Mouse (Mus musculus) hindbrain, embryonic 11.5 days (tissue): ENCODE measurements around the gene Cygb. TPM values are rescaled to one million over a fixed set of nuclear protein-coding genes. Genes with fewer than 3 reads are reported as not detected.

Experiments
- ATAC-seq: fragments of 200-750 bp; cut with Nextera tagmentation; 2 replicates; pipeline ENCODE4 v1.8.0; 2017; ENCODE audit warnings: mild to moderate bottlenecking, moderate TSS enrichment, moderate library complexity; ENCODE audit not compliant: low FRiP score
- DNase-seq: peaks from one replicate; pipeline ENCODE4 v3.0.0-alpha.2; 2015; ENCODE audit warnings: low spot score
- H3K27ac ChIP-seq: fragments of 300-500 bp; sonication (generic); 2 replicates; pipeline ENCODE4 v1.5.1; 2014; ENCODE audit warnings: mild to moderate bottlenecking, low read depth, low read length
- H3K27me3 ChIP-seq: fragments of 300-500 bp; sonication (generic); 2 replicates; pipeline ENCODE4 v1.6.1; 2014; ENCODE audit warnings: mild to moderate bottlenecking, low read length, moderate library complexity, mixed read lengths; ENCODE audit not compliant: control insufficient read depth, insufficient read depth
- H3K36me3 ChIP-seq: fragments of 300-500 bp; sonication (generic); 2 replicates; pipeline ENCODE4 v1.6.1; 2014; ENCODE audit warnings: mild to moderate bottlenecking, low read length, moderate library complexity, mixed read lengths; ENCODE audit not compliant: control insufficient read depth, insufficient read depth
- H3K4me1 ChIP-seq: fragments of 300-500 bp; sonication (generic); replicated peaks from 2 replicates; pipeline ENCODE4 v1.6.1; 2014; ENCODE audit warnings: low read length, mixed read lengths; ENCODE audit not compliant: control insufficient read depth, insufficient read depth
- H3K4me2 ChIP-seq: fragments of 300-500 bp; sonication (generic); replicated peaks from 2 replicates; pipeline ENCODE4 v1.6.1; 2014; ENCODE audit warnings: mild to moderate bottlenecking, low read depth, low read length
- H3K4me3 ChIP-seq: fragments of 300-500 bp; sonication (generic); 2 replicates; pipeline ENCODE4 v1.5.1; 2014; ENCODE audit warnings: low read depth, low read length
- H3K9ac ChIP-seq: fragments of 300-500 bp; sonication (generic); 2 replicates; pipeline ENCODE4 v1.6.1; 2014; ENCODE audit warnings: low read depth, low read length
- H3K9me3 ChIP-seq: fragments of 300-500 bp; sonication (generic); 2 replicates; pipeline ENCODE4 v1.6.1; 2016; ENCODE audit warnings: low read length; ENCODE audit not compliant: control insufficient read depth
- WGBS: fragments of 180-500 bp; shearing (Covaris S2); extraction: QIAGEN DNeasy Blood & Tissue Kit; methylation state at CpG from one replicate; pipeline ENCODE4 v1.1.7; 2014; 5-methylcytosine and 5-hydroxymethylcytosine counted together
- polyA plus RNA-seq: library from polyadenylated mRNA; unstranded; fragments of >200 nt; fragmentation: Nextera tagmentation; extraction: Ambion mirVana; gene quantifications from 2 replicates; pipeline ENCODE4 v1.2.1, GENCODE M21; 2014

Cygb gene
- polyA plus RNA-seq, 1 experiment from 2014 or later, result 2.4 TPM

DNA sequence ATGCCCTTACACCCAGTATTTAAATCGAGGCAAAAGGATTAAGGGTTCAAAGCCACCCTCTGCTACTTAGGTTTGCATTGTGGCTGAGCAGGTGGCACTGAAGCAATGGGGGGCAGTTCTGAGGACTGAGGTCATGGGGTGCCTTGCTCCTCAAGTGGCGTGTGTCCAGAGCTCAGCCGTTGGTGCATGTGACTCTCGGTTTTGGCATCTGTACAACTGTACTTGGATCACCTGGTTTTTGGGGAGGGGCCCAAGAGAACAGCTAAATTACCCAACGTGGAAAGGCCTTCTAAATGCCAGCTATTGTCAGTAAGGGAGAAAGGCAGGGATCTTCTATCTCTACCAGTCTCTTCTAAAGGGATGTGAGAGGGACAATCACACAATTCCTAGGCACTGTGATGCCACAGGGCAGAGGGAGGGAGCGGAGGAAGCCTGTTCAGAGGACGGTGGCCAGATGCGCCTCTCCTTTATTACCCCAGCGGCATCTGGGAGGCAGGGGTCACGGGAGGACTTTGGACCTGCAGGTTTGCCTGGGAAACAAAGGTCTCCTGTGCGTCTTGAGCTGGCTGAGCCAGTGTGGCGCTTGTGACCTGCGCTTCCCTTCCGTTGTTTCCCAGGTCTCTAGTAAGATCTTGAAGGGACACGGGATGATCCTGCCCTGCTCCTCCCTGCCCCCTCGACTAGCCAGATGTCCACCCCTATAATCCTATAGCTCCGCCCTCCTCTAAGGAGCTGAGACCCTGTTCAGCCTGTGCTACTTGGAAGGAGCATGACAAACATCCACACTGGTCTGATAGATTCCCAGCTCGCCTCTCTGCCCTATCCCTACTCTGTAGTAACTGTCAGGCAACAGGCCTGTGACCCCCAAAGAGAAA lies 36.8 kb upstream of the Cygb start:
- Histone ChIP-seq H3K4me2 (no peak overlapping the region), H3K4me3 (no peak overlapping the region), H3K27me3 (peaks cover 23% of the 10 kb centered on the region), H3K27ac (no peak overlapping the region), H3K36me3 (no peaks in the 10 kb centered on the region), H3K9ac (no peak overlapping the region), H3K4me1 (no peaks in the 10 kb centered on the region; the same call in 1 of the 2 replicates), H3K9me3 (no peaks in the 10 kb centered on the region)
- no peak for ATAC-seq
- WGBS, result 52% methylated on average over 18 of the region's 18 CpGs
- DNase-seq, result no peak

DNA sequence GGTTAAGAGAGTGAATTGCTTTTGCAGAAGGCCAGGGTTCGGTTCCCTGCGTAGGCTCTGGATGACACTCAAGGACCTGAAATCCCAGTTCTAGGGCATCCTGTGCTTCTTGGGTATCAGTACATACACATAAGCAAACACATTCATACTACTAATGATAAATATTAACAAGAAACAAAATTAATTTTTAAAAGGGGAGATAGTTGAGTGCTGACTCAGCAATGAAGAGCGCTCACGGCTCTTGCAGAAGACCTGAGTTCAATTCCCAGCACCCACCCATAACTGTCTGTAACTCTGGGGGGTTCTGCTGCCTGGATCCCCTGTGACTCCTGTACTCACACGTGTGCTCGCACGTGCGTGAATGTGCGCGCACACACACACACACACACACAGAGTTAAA lies 35.5 kb upstream of the Cygb start:
- DNase-seq (no peak), ATAC-seq (no peak)
- 97% methylated on average over 10 of the region's 10 CpGs for WGBS
- Histone ChIP-seq H3K4me2 (no peak overlapping the region), H3K36me3 (no peaks in the 10 kb centered on the region), H3K4me1 (no peaks in the 10 kb centered on the region; the same call in 1 of the 2 replicates), H3K27me3 (peaks cover 11% of the 10 kb centered on the region), H3K27ac (no peak overlapping the region), H3K9ac (no peak overlapping the region), H3K9me3 (no peaks in the 10 kb centered on the region), H3K4me3 (no peak overlapping the region)

DNA sequence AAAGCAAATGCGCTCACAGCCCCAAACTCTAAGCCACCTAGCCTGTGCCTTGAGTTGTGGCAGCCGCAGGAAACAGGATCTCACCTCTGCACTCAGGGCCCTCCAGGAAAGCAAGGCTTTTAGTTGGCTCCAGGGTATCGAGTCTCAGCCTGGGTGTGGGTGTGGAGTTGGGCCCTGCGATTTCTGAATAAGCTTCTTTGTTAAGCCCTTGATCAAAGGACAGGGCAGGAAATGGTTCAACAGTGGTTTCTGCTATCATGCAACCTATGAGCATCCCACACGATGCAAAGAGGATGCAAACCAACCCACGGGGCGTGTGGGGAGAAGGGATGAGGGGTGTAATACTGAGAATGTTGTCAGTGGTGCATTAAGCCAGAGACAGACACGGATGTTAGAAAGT lies 33.8 kb upstream of the Cygb start:
- 76% methylated on average over 8 of the region's 8 CpGs for WGBS
- no peaks in the 10 kb centered on the region for H3K36me3 ChIP-seq
- no peak for ATAC-seq
- H3K4me1 ChIP-seq, result no peaks in the 10 kb centered on the region
- no peaks in the 10 kb centered on the region for H3K27me3 ChIP-seq
- no peak overlapping the region for H3K4me3 ChIP-seq
- no peak overlapping the region for H3K9ac ChIP-seq
- DNase-seq, result no peak
- 0 out of 2 replicates have a peak overlapping the region, but pooled peaks have one; percentile 36 for H3K27ac ChIP-seq
- no peak overlapping the region for H3K4me2 ChIP-seq
- no peaks in the 10 kb centered on the region for H3K9me3 ChIP-seq

DNA sequence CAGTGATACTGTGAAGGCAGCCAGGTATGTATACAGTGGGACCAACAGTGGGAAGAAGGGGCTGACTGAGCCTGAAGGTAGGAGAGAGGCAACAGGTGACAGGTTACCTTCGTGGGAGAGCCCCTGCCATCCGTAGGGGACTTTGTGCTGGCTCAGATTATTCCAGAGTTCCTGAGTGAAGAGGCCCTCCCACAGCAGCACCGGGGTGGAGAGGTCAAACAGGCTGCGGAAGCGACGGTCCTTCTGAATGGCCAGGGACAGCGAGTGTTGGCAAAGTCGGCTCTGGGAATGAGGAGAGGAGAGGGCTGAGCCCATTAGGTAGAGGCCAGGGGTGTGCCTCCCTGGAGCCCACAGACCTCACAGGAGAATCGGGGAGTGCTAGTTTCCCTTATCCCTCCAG lies 31.6 kb upstream of the Cygb start:
- Histone ChIP-seq H3K27ac (no peak overlapping the region), H3K9me3 (no peaks in the 10 kb centered on the region), H3K27me3 (no peaks in the 10 kb centered on the region), H3K9ac (no peak overlapping the region), H3K4me3 (no peak overlapping the region), H3K4me2 (no peak overlapping the region), H3K4me1 (no peaks in the 10 kb centered on the region), H3K36me3 (no peaks in the 10 kb centered on the region)
- WGBS, result 74% methylated on average over 9 of the region's 9 CpGs
- ATAC-seq (no peak), DNase-seq (no peak)

DNA sequence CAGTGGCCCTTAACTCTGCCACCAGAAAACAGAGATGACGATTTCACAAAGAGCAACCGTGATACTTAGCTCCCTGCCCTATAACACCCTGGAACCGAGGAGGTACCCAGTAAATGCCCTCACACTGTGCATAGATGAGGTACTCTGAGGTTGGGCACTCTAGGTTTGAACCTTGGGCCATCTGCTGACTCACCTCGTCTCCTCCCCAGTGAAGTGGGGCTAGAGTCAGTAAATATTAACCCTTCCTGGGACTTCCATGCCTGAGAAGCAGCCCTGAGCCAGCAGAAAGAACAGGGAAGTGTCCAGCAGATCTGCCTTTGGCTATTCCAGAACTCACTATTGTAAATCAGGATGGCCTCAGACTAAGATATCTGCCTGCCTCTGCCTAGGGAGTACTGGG lies 29.7 kb upstream of the Cygb start:
- ATAC-seq (no peak), DNase-seq (no peak)
- Histone ChIP-seq H3K9me3 (no peaks in the 10 kb centered on the region), H3K4me3 (no peak overlapping the region), H3K4me2 (no peak overlapping the region), H3K9ac (no peak overlapping the region), H3K4me1 (no peaks in the 10 kb centered on the region), H3K27me3 (no peaks in the 10 kb centered on the region), H3K27ac (no peak overlapping the region), H3K36me3 (0 out of 2 replicates have a peak, but pooled peaks cover 4% of the 10 kb centered on the region)
- WGBS, result 84% methylated on average over 4 of the region's 4 CpGs

DNA sequence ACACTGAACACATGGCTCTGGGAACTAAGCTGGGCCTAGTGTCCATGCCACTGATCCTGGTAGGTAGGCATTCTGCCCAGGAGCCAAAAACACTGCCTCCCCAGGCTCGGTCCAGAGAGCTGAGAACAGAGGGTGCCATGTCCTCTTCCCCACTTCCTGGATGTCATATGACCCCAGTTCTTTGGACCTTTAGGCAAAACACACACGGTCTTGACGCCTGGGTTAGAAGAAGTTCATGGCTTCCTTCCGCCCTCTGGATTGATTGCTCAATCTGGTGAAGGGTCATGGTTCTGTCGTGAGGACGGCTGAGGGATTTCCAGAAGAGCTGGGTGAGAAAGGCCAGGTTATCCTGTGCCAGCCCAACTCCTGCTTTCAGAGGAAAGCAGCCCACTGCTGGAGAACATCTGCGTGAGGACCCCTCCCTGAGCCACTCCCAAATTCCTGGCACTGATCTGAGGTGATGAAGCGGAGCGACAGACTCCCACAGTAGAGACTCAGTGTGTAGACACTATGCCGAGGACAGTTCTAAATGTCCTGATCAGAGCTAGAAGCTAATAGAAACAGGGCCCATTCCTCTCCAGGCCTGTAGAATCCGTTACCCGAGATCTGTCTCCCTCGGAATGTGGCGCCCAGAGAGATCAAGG lies 28.5 kb upstream of the Cygb start:
- 84% methylated on average over 14 of the region's 14 CpGs for WGBS
- Histone ChIP-seq H3K4me2 (no peak overlapping the region), H3K27me3 (no peaks in the 10 kb centered on the region), H3K36me3 (0 out of 2 replicates have a peak, but pooled peaks cover 4% of the 10 kb centered on the region), H3K9ac (no peak overlapping the region), H3K4me1 (no peaks in the 10 kb centered on the region), H3K9me3 (no peaks in the 10 kb centered on the region), H3K4me3 (no peak overlapping the region), H3K27ac (no peak overlapping the region)
- no peak for ATAC-seq
- no peak for DNase-seq

DNA sequence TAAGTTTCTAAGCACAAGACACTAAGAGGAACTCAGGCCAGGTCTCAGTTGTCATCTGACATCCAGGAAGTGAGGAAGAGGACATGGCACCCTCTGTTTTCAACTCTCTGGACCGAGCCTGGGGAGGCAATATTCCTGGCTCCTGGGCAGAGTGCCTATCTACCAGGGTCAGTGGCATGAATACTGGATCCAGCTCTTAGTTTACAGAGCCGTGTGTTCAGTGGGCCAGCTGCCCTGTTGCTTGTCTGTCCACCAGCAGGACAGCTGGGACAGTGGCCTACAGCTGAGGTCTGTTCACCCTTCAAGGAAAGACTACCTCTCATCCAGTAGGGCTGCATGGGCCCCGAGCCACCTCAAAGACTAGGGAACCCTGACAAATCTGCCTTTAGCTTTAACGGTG lies 27.0 kb upstream of the Cygb start:
- 86% methylated on average over 4 of the region's 4 CpGs for WGBS
- H3K27me3 ChIP-seq, result no peaks in the 10 kb centered on the region
- no peak overlapping the region for H3K27ac ChIP-seq
- 0 out of 2 replicates have a peak, but pooled peaks cover 4% of the 10 kb centered on the region for H3K36me3 ChIP-seq
- H3K9ac ChIP-seq, result no peak overlapping the region
- no peak overlapping the region for H3K4me2 ChIP-seq
- no peaks in the 10 kb centered on the region for H3K9me3 ChIP-seq
- DNase-seq, result no peak
- H3K4me3 ChIP-seq, result no peak overlapping the region
- ATAC-seq, result no peak
- H3K4me1 ChIP-seq, result no peaks in the 10 kb centered on the region

DNA sequence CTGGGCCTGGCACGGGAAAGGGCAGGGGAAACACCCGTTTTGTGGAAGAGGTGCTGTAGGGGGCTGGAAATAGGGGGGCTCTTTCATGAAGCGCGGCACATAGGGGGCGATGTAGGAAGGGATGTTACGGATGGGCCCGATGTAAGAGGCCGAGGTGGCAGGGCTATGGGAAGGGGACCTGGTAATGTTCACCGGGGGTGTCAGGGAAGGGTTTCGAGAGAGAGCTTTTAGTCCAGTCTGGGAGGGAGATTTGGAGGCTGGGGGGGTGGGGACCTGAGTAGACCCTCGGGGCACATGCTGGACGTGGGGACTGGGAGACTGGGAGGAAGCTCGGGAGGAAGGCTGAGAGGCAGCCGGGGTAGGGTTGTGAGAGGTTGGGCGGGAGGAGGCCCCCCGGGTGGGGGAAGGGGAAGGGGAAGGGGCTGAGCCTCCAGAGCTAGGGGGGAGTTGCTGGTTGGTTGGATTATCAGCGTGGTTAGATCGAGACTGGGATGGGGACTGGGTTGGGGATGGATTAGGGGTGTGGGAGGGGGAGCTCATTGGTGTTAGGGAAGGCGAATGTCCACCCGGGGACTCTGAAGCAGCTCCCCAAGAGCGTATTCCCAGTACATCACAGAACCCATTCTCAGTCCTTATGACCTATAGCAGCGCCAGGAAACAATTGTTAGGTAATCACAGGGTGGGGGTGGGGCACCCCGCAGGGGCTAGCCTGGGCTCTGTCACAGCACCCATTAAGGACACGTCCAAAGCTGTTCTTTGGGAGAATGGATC lies 26.4 kb upstream of the Cygb start:
- peaks cover 9% of the 10 kb centered on the region; the same call in 1 of the 2 replicates for H3K36me3 ChIP-seq
- no peak overlapping the region for H3K9ac ChIP-seq
- no peak for ATAC-seq
- 80% methylated on average over 24 of the region's 24 CpGs for WGBS
- no peak overlapping the region for H3K4me3 ChIP-seq
- no peak overlapping the region for H3K27ac ChIP-seq
- H3K27me3 ChIP-seq, result no peaks in the 10 kb centered on the region
- no peaks in the 10 kb centered on the region for H3K4me1 ChIP-seq
- H3K9me3 ChIP-seq, result no peaks in the 10 kb centered on the region
- H3K4me2 ChIP-seq, result no peak overlapping the region
- DNase-seq, result no peak
